Mouse (Mus musculus): ENCODE results near the gene Prr22.

The Prr22 gene

GRCm38 (mm10) chr17:56761077-56761476, 9.0 kb upstream of the Prr22 start:
- no peak for DNase-seq (ENCODE audit: low read depth, low spot score)

GRCm38 (mm10) chr17:56761991-56762410, 8.0 kb upstream of the Prr22 start:
- peak; percentile 72 for DNase-seq (ENCODE audit: low read depth, low spot score)

GRCm38 (mm10) chr17:56762769-56763731, 7.0 kb upstream of the Prr22 start:
- DNase-seq (ENCODE audit: low read depth, low spot score), result no peak

GRCm38 (mm10) chr17:56763741-56764250, 6.3 kb upstream of the Prr22 start:
- DNase-seq (ENCODE audit: low read depth, low spot score), result no peak

GRCm38 (mm10) chr17:56764474-56765354, 5.3 kb upstream of the Prr22 start, which contains the start of gene Dus3l:
Dus3l (plus strand) TSS chr17:56764757.
- peak; percentile 84 for DNase-seq (ENCODE audit: low read depth, low spot score)

GRCm38 (mm10) chr17:56765431-56765830, 4.6 kb upstream of the Prr22 start:
- DNase-seq (ENCODE audit: low read depth, low spot score), result no peak

GRCm38 (mm10) chr17:56766631-56767405, 3.2 kb upstream of the Prr22 start:
- no peak for DNase-seq (ENCODE audit: low read depth, low spot score)

- DNase-seq (ENCODE audit: low read depth, low spot score), result no peak
Measured at GRCm38 (mm10) chr17:56767531-56768135, 2.4 kb upstream of the Prr22 start.

- no peak for DNase-seq (ENCODE audit: low read depth, low spot score)
Measured at GRCm38 (mm10) chr17:56768941-56769340, 1.1 kb upstream of the Prr22 start.

- no peak for DNase-seq (ENCODE audit: low read depth, low spot score)
Measured at GRCm38 (mm10) chr17:56777568-56777967, 7.5 kb downstream of the Prr22 start.

GRCm38 (mm10) chr17:56778779-56779362, 8.8 kb downstream of the Prr22 start:
- no peak for DNase-seq (ENCODE audit: low read depth, low spot score)

GRCm38 (mm10) chr17:56780291-56780978, 10.4 kb downstream of the Prr22 start:
- DNase-seq (ENCODE audit: low read depth, low spot score), result no peak

GRCm38 (mm10) chr17:56788886-56789285, 18.8 kb downstream of the Prr22 start:
- no peak for DNase-seq (ENCODE audit: low read depth, low spot score)

GRCm38 (mm10) chr17:56789286-56789685, 19.2 kb downstream of the Prr22 start:
- no peak for DNase-seq (ENCODE audit: low read depth, low spot score)

GRCm38 (mm10) chr17:56792588-56792987, 22.5 kb downstream of the Prr22 start:
- no peak for DNase-seq (ENCODE audit: low read depth, low spot score)

- no peak for DNase-seq (ENCODE audit: low read depth, low spot score)
Measured at GRCm38 (mm10) chr17:56793614-56794319, 23.7 kb downstream of the Prr22 start.

GRCm38 (mm10) chr17:56799276-56799675, 29.2 kb downstream of the Prr22 start:
- DNase-seq (ENCODE audit: low read depth, low spot score), result no peak

- DNase-seq (ENCODE audit: low read depth, low spot score), result no peak
Measured at GRCm38 (mm10) chr17:56802065-56802464, 32.0 kb downstream of the Prr22 start.

GRCm38 (mm10) chr17:56804952-56805351, 34.9 kb downstream of the Prr22 start:
- no peak for DNase-seq (ENCODE audit: low read depth, low spot score)

Measured in brain, embryonic 18.5 days (tissue).